Mouse (Mus musculus) heart, postnatal 0 days (tissue): ENCODE results near the gene Ppp1r3e. TPM values are rescaled to one million over a fixed set of nuclear protein-coding genes. Genes with fewer than 3 reads are reported as not detected.

ENCODE experiments used
- ATAC-seq: fragments of 200-750 bp; cut with Nextera tagmentation; 2 replicates; pipeline ENCODE4 v1.8.0; 2017; ENCODE audit warnings: low read depth, moderate number of reproducible peaks, moderate library complexity; ENCODE audit not compliant: insufficient read depth
- DNase-seq: peaks from one replicate; pipeline ENCODE4 v3.0.0-alpha.2; 2016; ENCODE audit warnings: low spot score
- H3K27ac ChIP-seq: fragments of 300-500 bp; sonication (generic); 2 replicates; pipeline ENCODE4 v1.5.1; 2014; ENCODE audit warnings: low read depth, mild to moderate bottlenecking
- H3K27me3 ChIP-seq: fragments of 300-500 bp; sonication (generic); 2 replicates; pipeline ENCODE4 v1.6.1; 2014; ENCODE audit warnings: low read length, mixed read lengths; ENCODE audit not compliant: control insufficient read depth, insufficient read depth
- H3K36me3 ChIP-seq: fragments of 300-500 bp; sonication (generic); replicated peaks from 2 replicates; pipeline ENCODE4 v1.6.1; 2014; ENCODE audit warnings: low read length, mixed read lengths; ENCODE audit not compliant: control insufficient read depth, insufficient read depth
- H3K4me1 ChIP-seq: fragments of 300-500 bp; sonication (generic); 2 replicates; pipeline ENCODE4 v1.6.1; 2014; ENCODE audit warnings: antibody characterized with exemption; ENCODE audit not compliant: control insufficient read depth, insufficient read depth
- H3K4me2 ChIP-seq: fragments of 300-500 bp; sonication (generic); 2 replicates; pipeline ENCODE4 v1.6.1; 2014; ENCODE audit warnings: low read depth, mild to moderate bottlenecking, low read length, moderate library complexity
- H3K4me3 ChIP-seq: fragments of 300-500 bp; sonication (generic); 2 replicates; pipeline ENCODE4 v1.5.1; 2014; ENCODE audit warnings: low read depth, low read length
- H3K9ac ChIP-seq: fragments of 300-500 bp; sonication (generic); replicated peaks from 2 replicates; pipeline ENCODE4 v1.6.1; 2014; ENCODE audit warnings: low read depth, low read length, mixed read lengths
- H3K9me3 ChIP-seq: fragments of 300-500 bp; sonication (generic); replicated peaks from 2 replicates; pipeline ENCODE4 v1.6.1; 2016; ENCODE audit warnings: low read length; ENCODE audit not compliant: control insufficient read depth
- CTCF ChIP-seq: IDR thresholded peaks from 2 replicates; pipeline ENCODE4 v1.5.1; 2016; ENCODE audit warnings: antibody characterized with exemption, control low read depth, low read depth
- EP300 ChIP-seq: IDR thresholded peaks from 2 replicates; pipeline ENCODE4 v1.6.1; 2016; ENCODE audit warnings: antibody characterized with exemption, low read depth
- WGBS: fragments of 180-500 bp; shearing (Covaris S2); extraction: QIAGEN DNeasy Blood & Tissue Kit; methylation state at CpG from one replicate; pipeline ENCODE4 v1.1.7; 2014; 5-methylcytosine and 5-hydroxymethylcytosine counted together
- polyA plus RNA-seq: library from polyadenylated mRNA; unstranded; fragments of >200 nt; fragmentation: Nextera tagmentation; extraction: Ambion mirVana; gene quantifications from 2 replicates; pipeline ENCODE4 v1.2.1, GENCODE M21; 2015
- total RNA-seq: library from RNA; depleted of rRNA; stranded (reverse); fragments of >200 nt; gene quantifications from 2 replicates; pipeline ENCODE4 v1.2.3, GENCODE M21; 2014; ENCODE audit warnings: low replicate concordance; rRNA removed

The Ppp1r3e gene
- total and polyA plus RNA-seq, 2 experiments from 2014 or later: 0.79 to 1.3 TPM

DNA sequence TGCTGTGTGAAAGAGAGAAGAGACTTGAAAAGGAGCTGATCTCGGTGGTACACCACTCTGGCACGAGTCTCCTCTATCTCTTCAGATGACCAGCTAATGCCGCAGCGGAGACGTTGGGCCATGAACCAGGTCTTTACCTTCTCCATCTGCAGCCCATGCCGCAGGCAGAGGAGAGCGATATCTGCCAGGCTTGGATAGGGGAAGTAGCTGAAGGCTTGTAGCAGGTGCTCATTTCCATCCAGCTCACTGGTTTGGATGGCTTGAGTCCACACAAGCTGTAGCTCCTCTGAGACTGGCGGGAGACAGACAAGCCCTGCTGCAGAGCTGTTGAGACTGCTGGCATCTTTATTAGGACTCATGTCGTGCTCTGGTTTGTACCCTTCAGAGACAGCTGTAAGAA, 19.5 kb downstream of the Ppp1r3e start:
- DNase-seq: no peak
- no peaks in the 10 kb centered on the region for H3K9me3 ChIP-seq
- no peak for ATAC-seq
- TF ChIP-seq EP300: no peak
- no peak for TF ChIP-seq CTCF
- H3K4me1 ChIP-seq: no peaks in the 10 kb centered on the region
- WGBS: 85% methylated on average over 9 of the region's 9 CpGs
- no peak overlapping the region for H3K4me2 ChIP-seq
- H3K9ac ChIP-seq: no peak overlapping the region
- H3K27me3 ChIP-seq: no peaks in the 10 kb centered on the region
- no peak overlapping the region for H3K27ac ChIP-seq
- H3K36me3 ChIP-seq: peaks cover 25% of the 10 kb centered on the region
- H3K4me3 ChIP-seq: no peak overlapping the region

DNA sequence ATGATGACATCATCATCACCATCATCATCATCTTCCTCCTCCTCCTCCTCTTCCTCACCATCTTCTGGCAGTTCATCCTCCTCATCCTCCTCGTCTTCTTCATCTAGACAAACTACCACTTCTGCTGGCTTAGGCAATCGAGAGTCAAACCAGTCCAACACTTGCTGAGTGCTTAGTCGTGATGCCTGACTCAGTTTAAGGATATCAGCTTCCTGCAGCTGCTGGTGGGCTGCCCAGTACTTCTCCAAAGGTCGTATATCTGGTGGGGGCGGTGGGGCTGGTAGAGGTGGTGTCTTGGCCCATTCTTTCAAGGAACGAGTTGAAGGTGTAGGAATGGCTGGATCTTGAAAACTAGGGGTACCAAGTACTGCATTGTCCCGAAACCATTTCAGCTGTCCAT, 20.6 kb downstream of the Ppp1r3e start:
- DNase-seq (no peak), ATAC-seq (no peak)
- Histone ChIP-seq H3K4me1 (no peaks in the 10 kb centered on the region), H3K9ac (no peak overlapping the region), H3K4me3 (no peak overlapping the region), H3K27me3 (no peaks in the 10 kb centered on the region), H3K9me3 (no peaks in the 10 kb centered on the region), H3K4me2 (no peak overlapping the region), H3K27ac (no peak overlapping the region), H3K36me3 (peaks cover 25% of the 10 kb centered on the region)
- 78% methylated on average over 7 of the region's 7 CpGs for WGBS
- TF ChIP-seq CTCF: no peak
- no peak for TF ChIP-seq EP300

DNA sequence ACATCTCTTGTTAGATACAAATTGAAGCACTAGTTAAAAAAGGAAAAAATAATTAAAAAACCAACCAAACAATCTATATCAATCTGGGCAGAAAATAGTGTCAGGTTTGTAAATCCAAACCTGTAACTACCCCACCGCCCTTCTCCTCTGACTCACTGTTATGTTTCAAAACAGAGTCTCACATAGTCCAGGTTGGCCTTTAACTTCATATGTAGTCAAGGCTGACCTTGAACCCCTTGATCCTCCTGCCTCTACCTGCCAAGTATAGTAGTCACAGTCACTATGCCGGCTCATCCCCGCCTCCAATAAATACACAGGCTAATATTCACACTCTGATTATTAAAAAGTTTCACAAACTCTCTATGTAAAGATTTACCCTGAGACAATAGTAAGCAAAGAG, 21.6 kb downstream of the Ppp1r3e start:
- WGBS: 93% methylated on average over 3 of the region's 3 CpGs
- DNase-seq (no peak), ATAC-seq (no peak)
- no peak overlapping the region for H3K9ac ChIP-seq
- TF ChIP-seq CTCF: no peak
- TF ChIP-seq EP300: no peak
- H3K4me1 ChIP-seq: no peaks in the 10 kb centered on the region
- no peak overlapping the region for H3K4me2 ChIP-seq
- H3K4me3 ChIP-seq: no peak overlapping the region
- H3K36me3 ChIP-seq: peaks cover 25% of the 10 kb centered on the region
- H3K27ac ChIP-seq: no peak overlapping the region
- no peaks in the 10 kb centered on the region for H3K27me3 ChIP-seq
- H3K9me3 ChIP-seq: no peaks in the 10 kb centered on the region

DNA sequence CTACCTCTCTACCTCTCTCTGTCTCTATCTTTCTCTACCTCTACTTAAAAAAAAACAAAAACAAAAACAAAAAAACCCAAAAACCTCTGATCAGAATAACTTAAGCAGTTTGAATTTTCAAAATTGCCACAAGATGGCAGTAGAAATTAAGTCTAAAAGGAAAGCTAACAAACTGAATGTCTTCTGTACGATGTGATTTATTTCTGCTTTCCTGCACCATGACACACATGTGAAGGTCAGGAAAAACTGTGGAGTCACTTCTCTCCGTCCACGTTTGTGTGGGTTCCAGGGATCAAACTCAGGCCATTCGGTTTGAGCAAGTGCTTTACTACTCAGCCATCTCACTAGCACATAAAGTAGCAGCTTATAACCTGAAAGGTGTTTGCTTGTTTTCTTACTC, 33.9 kb downstream of the Ppp1r3e start:
- no peaks in the 10 kb centered on the region for H3K4me1 ChIP-seq
- no peak overlapping the region for H3K4me2 ChIP-seq
- TF ChIP-seq CTCF: peak; percentile 47
- no peak for TF ChIP-seq EP300
- H3K9me3 ChIP-seq: no peaks in the 10 kb centered on the region
- H3K27me3 ChIP-seq: no peaks in the 10 kb centered on the region
- 4% methylated on average over 4 of the region's 4 CpGs for WGBS
- ATAC-seq (no peak), DNase-seq (peak; percentile 56)
- H3K27ac ChIP-seq: no peak overlapping the region
- H3K9ac ChIP-seq: no peak overlapping the region
- no peaks in the 10 kb centered on the region for H3K36me3 ChIP-seq
- no peak overlapping the region for H3K4me3 ChIP-seq

DNA sequence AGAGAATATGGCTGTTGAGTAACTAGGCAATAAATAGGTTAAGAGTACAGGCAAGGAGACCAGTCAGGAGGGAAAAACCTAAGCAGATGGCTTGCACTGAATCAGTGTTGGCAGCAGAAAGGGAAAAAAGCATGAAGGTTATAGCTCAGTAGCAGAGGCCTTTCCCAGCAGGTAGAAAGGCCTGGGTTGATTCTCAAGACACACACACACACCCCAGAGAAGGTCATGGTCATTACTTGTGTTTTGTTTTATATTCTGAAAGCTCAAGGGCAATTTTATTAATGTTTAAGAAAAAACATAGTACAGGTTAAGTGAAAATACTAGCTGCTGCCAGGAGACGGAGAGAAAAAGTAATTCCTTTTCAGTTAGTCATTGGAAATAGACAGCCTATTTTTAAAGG, 53.6 kb downstream of the Ppp1r3e start:
- DNase-seq (no peak), ATAC-seq (no peak)
- WGBS: 83% methylated on average over 1 of the region's 1 CpGs
- no peaks in the 10 kb centered on the region for H3K36me3 ChIP-seq
- no peak overlapping the region for H3K27ac ChIP-seq
- no peaks in the 10 kb centered on the region for H3K4me1 ChIP-seq
- TF ChIP-seq EP300 (no peak), CTCF (no peak)
- no peak overlapping the region for H3K4me3 ChIP-seq
- H3K4me2 ChIP-seq: no peak overlapping the region
- H3K27me3 ChIP-seq: no peaks in the 10 kb centered on the region
- H3K9me3 ChIP-seq: no peaks in the 10 kb centered on the region
- H3K9ac ChIP-seq: no peak overlapping the region

Other genes with a start within 250 kb of the Ppp1r3e start
- gene Gm17606, start 236.6 kb downstream of the Ppp1r3e start, total RNA-seq: not detected in 2 replicates
- gene Gm17606, start 236.6 kb downstream of the Ppp1r3e start, polyA plus RNA-seq: not detected in 2 replicates
- gene Cdh24, start 236.2 kb downstream of the Ppp1r3e start, total RNA-seq: 6.2 and 7.0 TPM in 2 replicates
- 0.41 and 0.47 TPM in 2 replicates for gene Cdh24, start 236.2 kb downstream of the Ppp1r3e start, polyA plus RNA-seq
- 15.4 and 27.8 TPM in 2 replicates for gene 1700123O20Rik, start 191.3 kb downstream of the Ppp1r3e start, total RNA-seq
- gene 1700123O20Rik, start 191.3 kb downstream of the Ppp1r3e start, polyA plus RNA-seq: 39.1 and 40.8 TPM in 2 replicates
- 54.8 and 69.7 TPM in 2 replicates for gene Acin1, start 190.6 kb downstream of the Ppp1r3e start, total RNA-seq
- gene Acin1, start 190.6 kb downstream of the Ppp1r3e start, polyA plus RNA-seq: 56.0 and 57.5 TPM in 2 replicates
- gene Gm29776, start 178.7 kb downstream of the Ppp1r3e start, total RNA-seq: not detected in 2 replicates
- 0.10 and 0.11 TPM in 2 replicates for gene Gm29776, start 178.7 kb downstream of the Ppp1r3e start, polyA plus RNA-seq
- gene Cebpe, start 165.4 kb downstream of the Ppp1r3e start, total RNA-seq: not detected in 2 replicates
- gene Cebpe, start 165.4 kb downstream of the Ppp1r3e start, polyA plus RNA-seq: not detected in 2 replicates
- 3.1 and 3.2 TPM in 2 replicates for gene Slc7a8, start 95.6 kb downstream of the Ppp1r3e start, total RNA-seq
- gene Slc7a8, start 95.6 kb downstream of the Ppp1r3e start, polyA plus RNA-seq: 1.2 and 1.3 TPM in 2 replicates
- gene Rnf212b, start 63.4 kb downstream of the Ppp1r3e start, total RNA-seq: not detected in 2 replicates
- 0.15 TPM in 1 of 2 replicates, not detected in the other for gene Rnf212b, start 63.4 kb downstream of the Ppp1r3e start, polyA plus RNA-seq
- gene Homez, start 6.6 kb downstream of the Ppp1r3e start, total RNA-seq: 4.5 and 5.1 TPM in 2 replicates
- gene Homez, start 6.6 kb downstream of the Ppp1r3e start, polyA plus RNA-seq: 4.3 and 5.4 TPM in 2 replicates
- gene Bcl2l2, start 5.8 kb upstream of the Ppp1r3e start, total RNA-seq: 20.6 and 31.1 TPM in 2 replicates
- 2.9 and 3.3 TPM in 2 replicates for gene Bcl2l2, start 5.8 kb upstream of the Ppp1r3e start, polyA plus RNA-seq
- gene Gm20521, start 5.9 kb upstream of the Ppp1r3e start, total RNA-seq: not detected in 2 replicates
- 0.18 TPM in 1 of 2 replicates, not detected in the other for gene Gm20521, start 5.9 kb upstream of the Ppp1r3e start, polyA plus RNA-seq
- 27.6 and 44.5 TPM in 2 replicates for gene Pabpn1, start 14.9 kb upstream of the Ppp1r3e start, total RNA-seq
- gene Pabpn1, start 14.9 kb upstream of the Ppp1r3e start, polyA plus RNA-seq: 35.0 and 36.2 TPM in 2 replicates
- 46.6 and 46.8 TPM in 2 replicates for gene Slc22a17, start 35.6 kb upstream of the Ppp1r3e start, total RNA-seq
- gene Slc22a17, start 35.6 kb upstream of the Ppp1r3e start, polyA plus RNA-seq: 22.3 and 22.7 TPM in 2 replicates
- 12.5 and 22.2 TPM in 2 replicates for gene Efs, start 48.6 kb upstream of the Ppp1r3e start, total RNA-seq
- 3.9 and 4.1 TPM in 2 replicates for gene Efs, start 48.6 kb upstream of the Ppp1r3e start, polyA plus RNA-seq
- gene Il25, start 55.1 kb upstream of the Ppp1r3e start, total RNA-seq: not detected in 2 replicates
- 0.11 TPM in 1 of 2 replicates, not detected in the other for gene Il25, start 55.1 kb upstream of the Ppp1r3e start, polyA plus RNA-seq
- gene Cmtm5, start 58.7 kb upstream of the Ppp1r3e start, total RNA-seq: 3.1 and 8.1 TPM in 2 replicates
- 0.34 and 0.85 TPM in 2 replicates for gene Cmtm5, start 58.7 kb upstream of the Ppp1r3e start, polyA plus RNA-seq
- 3,860 and 3,976 TPM in 2 replicates for gene Myh6, start 89.4 kb upstream of the Ppp1r3e start, total RNA-seq
- gene Myh6, start 89.4 kb upstream of the Ppp1r3e start, polyA plus RNA-seq: 8,242 and 9,737 TPM in 2 replicates
- gene Gm17428, start 99.4 kb upstream of the Ppp1r3e start, total RNA-seq: not detected in 2 replicates
- not detected in 2 replicates for gene Gm17428, start 99.4 kb upstream of the Ppp1r3e start, polyA plus RNA-seq
- gene Myh7, start 117.1 kb upstream of the Ppp1r3e start, total RNA-seq: 4,273 and 4,731 TPM in 2 replicates
- gene Myh7, start 117.1 kb upstream of the Ppp1r3e start, polyA plus RNA-seq: 1,026 and 1,537 TPM in 2 replicates
- 20.2 and 50.1 TPM in 2 replicates for gene Ngdn, start 137.9 kb upstream of the Ppp1r3e start, total RNA-seq
- gene Ngdn, start 137.9 kb upstream of the Ppp1r3e start, polyA plus RNA-seq: 50.0 and 50.9 TPM in 2 replicates
- 1.8 and 1.9 TPM in 2 replicates for gene Zfhx2, start 214.8 kb upstream of the Ppp1r3e start, total RNA-seq
- 1.1 and 1.2 TPM in 2 replicates for gene Zfhx2, start 214.8 kb upstream of the Ppp1r3e start, polyA plus RNA-seq
- gene Thtpa, start 217.2 kb upstream of the Ppp1r3e start, total RNA-seq: 12.2 and 17.7 TPM in 2 replicates
- 13.3 and 13.4 TPM in 2 replicates for gene Thtpa, start 217.2 kb upstream of the Ppp1r3e start, polyA plus RNA-seq
- gene Ap1g2, start 229.0 kb upstream of the Ppp1r3e start, total RNA-seq: 0.93 and 3.9 TPM in 2 replicates
- 5.6 and 5.7 TPM in 2 replicates for gene Ap1g2, start 229.0 kb upstream of the Ppp1r3e start, polyA plus RNA-seq
- gene Jph4, start 239.4 kb upstream of the Ppp1r3e start, total RNA-seq: 0.15 and 0.38 TPM in 2 replicates
- gene Jph4, start 239.4 kb upstream of the Ppp1r3e start, polyA plus RNA-seq: 0.03 and 0.10 TPM in 2 replicates